Comparison of ENCODE assay signal across 9 mouse cellular contexts in the genomic region with DNA sequence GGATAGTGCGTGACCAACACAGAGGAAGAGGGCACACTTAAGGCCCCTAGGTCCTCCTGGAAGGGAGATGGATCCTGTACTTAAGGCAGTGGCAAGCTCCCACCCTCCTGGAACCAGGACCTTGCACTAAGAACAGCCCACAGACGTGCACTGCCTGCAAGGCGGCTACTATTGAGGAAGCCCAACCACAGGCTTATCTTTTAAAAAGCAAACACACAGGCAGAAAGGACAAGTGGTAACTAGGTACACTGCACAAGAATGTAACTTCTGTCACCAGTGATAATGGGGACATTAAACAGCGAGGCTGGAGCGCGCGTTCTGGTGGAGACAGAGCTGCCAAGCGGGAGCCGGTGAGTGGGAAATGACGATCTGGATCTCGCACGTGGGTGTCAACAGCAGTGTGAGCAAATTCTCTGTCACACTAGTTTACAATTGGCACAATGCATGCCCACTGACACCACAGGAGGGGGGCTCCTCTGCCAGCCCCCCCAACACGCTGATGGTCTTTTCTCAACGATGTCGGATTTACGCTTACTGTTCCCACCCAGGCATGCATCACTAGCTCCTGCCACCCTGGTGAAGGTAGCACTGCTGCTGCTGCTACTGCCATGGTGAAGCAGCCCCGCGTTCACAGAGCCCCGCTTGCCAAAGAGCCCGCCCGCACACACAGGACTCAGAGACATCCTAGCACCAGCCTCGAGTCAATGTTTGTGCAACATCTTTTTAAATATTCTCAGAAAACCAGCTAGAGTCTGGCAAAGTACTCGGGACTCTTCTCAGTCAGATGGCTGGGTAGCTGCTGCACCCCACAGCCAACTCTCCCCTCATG. TPM values are rescaled to one million over a fixed set of nuclear protein-coding genes. Genes with fewer than 3 reads are reported as not detected.
DNase-seq lines count a peak whose midpoint lies in the region; ATAC-seq and TF ChIP-seq lines count a peak whose summit lies in the region.
"Had no signal": no experiment of that assay in that cellular context is flagged by ENCODE, and none has a peak within 500 bp of the region (broad histone marks: within the 10 kb centered on the region; RNA-seq: fewer than 3 reads in every experiment).

No protein-coding gene starts in this region.

- peaks cover 25% of the 10 kb centered on the region; the same call in 1 of the 2 replicates for H3K36me3 ChIP-seq in kidney, postnatal 0 days (ENCODE audit: insufficient read depth, low read length)
- peaks cover 73% of the 10 kb centered on the region for H3K36me3 ChIP-seq in limb, embryonic 10.5 days

- ATAC-seq in kidney, postnatal 0 days (replicated peaks; ENCODE audit: low FRiP score, low read depth): no peak
- ATAC-seq: Patski had no signal

- no peaks in the 10 kb centered on the region for H3K27me3 ChIP-seq in kidney, postnatal 0 days (ENCODE audit: insufficient read depth, low read length)
- H3K27me3 ChIP-seq in limb, embryonic 10.5 days (ENCODE audit: low read depth, poor library complexity, severe bottlenecking): no peaks in the 10 kb centered on the region
- H3K27me3 ChIP-seq: Patski had no signal

- no peak for TF ChIP-seq CTCF in kidney, postnatal 0 days (IDR thresholded peaks at IDR 0.05; ENCODE audit: low read depth)

- no peak overlapping the region for H3K4me3 ChIP-seq in kidney, postnatal 0 days (replicated peaks; ENCODE audit: low read depth, low read length)
- no peak overlapping the region for H3K4me3 ChIP-seq in limb, embryonic 10.5 days

- WGBS in kidney, postnatal 0 days: 59% methylated on average over 23 of the region's 23 CpGs
- 80% methylated on average over 23 of the region's 23 CpGs for WGBS in limb, embryonic 10.5 days

- H3K9ac ChIP-seq in kidney, postnatal 0 days (ENCODE audit: low read depth, low read length): no peak overlapping the region

- no peak for DNase-seq in kidney, postnatal 0 days (ENCODE audit: low spot score)
- DNase-seq in kidney, postnatal 4 days: no peak
- DNase-seq in heart, postnatal 4 days: peak; percentile 57
- DNase-seq in limb, embryonic 10.5 days (ENCODE audit: low spot score): no peak
- peak; percentile 62 for DNase-seq in right cerebral cortex, postnatal 14 days
- no peak for DNase-seq in ovary, postnatal 10 days (ENCODE audit: low spot score)
- no peak for DNase-seq in testis, postnatal 10 days (ENCODE audit: low spot score)
- no peak for DNase-seq in thymus, adult 18-20 months

- peaks cover 18% of the 10 kb centered on the region; the same call in 1 of the 2 replicates for H3K4me1 ChIP-seq in kidney, postnatal 0 days (replicated peaks; ENCODE audit: insufficient read depth, low read length)
- peaks cover 30% of the 10 kb centered on the region for H3K4me1 ChIP-seq in limb, embryonic 10.5 days

- no peaks in the 10 kb centered on the region for H3K9me3 ChIP-seq in kidney, postnatal 0 days (replicated peaks; ENCODE audit: low read length)
- H3K9me3 ChIP-seq in limb, embryonic 10.5 days (replicated peaks): no peaks in the 10 kb centered on the region

- H3K4me2 ChIP-seq in kidney, postnatal 0 days (ENCODE audit: low read length): no peak overlapping the region

- H3K27ac ChIP-seq in kidney, postnatal 0 days: peak overlapping the region; percentile 31; the same call in 1 of the 2 replicates
- H3K27ac ChIP-seq in limb, embryonic 10.5 days: peak overlapping the region; percentile 37; the same call in 1 of the 2 replicates

RNA-seq across cellular contexts. Expression of gene Slc38a10, which starts 14.1 kb away (rescaled TPM):
- 94.0 and 105 TPM in 2 replicates for polyA plus RNA-seq in kidney, postnatal 0 days (2015; fragmentation: Nextera tagmentation; extraction: Ambion mirVana)
- total RNA-seq in heart, postnatal 4 days (2021): 100 to 1,000 TPM; 115 to 116 TPM
- 99.6 and 99.8 TPM in 2 replicates for polyA plus RNA-seq in limb, embryonic 10.5 days (2016; fragmentation: Nextera tagmentation; extraction: Ambion mirVana)

RNA-seq across cellular contexts. Expression of gene Ndufaf8, which starts 38.3 kb away (rescaled TPM):
- polyA plus RNA-seq in kidney, postnatal 0 days (2015; fragmentation: Nextera tagmentation; extraction: Ambion mirVana): 107 and 130 TPM in 2 replicates
- total RNA-seq in heart, postnatal 4 days (2021): 10 to 100 TPM; 51.6 to 63.0 TPM
- 78.5 and 83.8 TPM in 2 replicates for polyA plus RNA-seq in limb, embryonic 10.5 days (2016; fragmentation: Nextera tagmentation; extraction: Ambion mirVana)

RNA-seq across cellular contexts. Expression of gene Tepsin, which starts 38.5 kb away (rescaled TPM):
- polyA plus RNA-seq in kidney, postnatal 0 days (2015; fragmentation: Nextera tagmentation; extraction: Ambion mirVana): 10.8 and 12.1 TPM in 2 replicates
- 1 to 10 TPM; 8.7 to 9.7 TPM for total RNA-seq in heart, postnatal 4 days (2021)
- polyA plus RNA-seq in limb, embryonic 10.5 days (2016; fragmentation: Nextera tagmentation; extraction: Ambion mirVana): 21.4 and 23.0 TPM in 2 replicates

RNA-seq across cellular contexts. Expression of gene Cep131, which starts 50.4 kb away (rescaled TPM):
- 14.3 and 15.5 TPM in 2 replicates for polyA plus RNA-seq in kidney, postnatal 0 days (2015; fragmentation: Nextera tagmentation; extraction: Ambion mirVana)
- total RNA-seq in heart, postnatal 4 days (2021): 10 to 100 TPM; 11.6 to 12.6 TPM
- 46.7 and 55.2 TPM in 2 replicates for polyA plus RNA-seq in limb, embryonic 10.5 days (2016; fragmentation: Nextera tagmentation; extraction: Ambion mirVana)

Comparison
In these comparisons a context has a peak if more than half of its experiments do, and no peak if none do; other contexts are left out.
1. DNase-seq: peak in heart, postnatal 4 days (single experiment) and right cerebral cortex, postnatal 14 days (single experiment); none in kidney, postnatal 0 days (single experiment), kidney, postnatal 4 days (0 of 2), limb, embryonic 10.5 days (single experiment), ovary, postnatal 10 days (single experiment), testis, postnatal 10 days (single experiment) and thymus, adult 18-20 months (0 of 2).